Mouse (Mus musculus): Measurements from ENCODE around the gene Adap1.

DNA sequence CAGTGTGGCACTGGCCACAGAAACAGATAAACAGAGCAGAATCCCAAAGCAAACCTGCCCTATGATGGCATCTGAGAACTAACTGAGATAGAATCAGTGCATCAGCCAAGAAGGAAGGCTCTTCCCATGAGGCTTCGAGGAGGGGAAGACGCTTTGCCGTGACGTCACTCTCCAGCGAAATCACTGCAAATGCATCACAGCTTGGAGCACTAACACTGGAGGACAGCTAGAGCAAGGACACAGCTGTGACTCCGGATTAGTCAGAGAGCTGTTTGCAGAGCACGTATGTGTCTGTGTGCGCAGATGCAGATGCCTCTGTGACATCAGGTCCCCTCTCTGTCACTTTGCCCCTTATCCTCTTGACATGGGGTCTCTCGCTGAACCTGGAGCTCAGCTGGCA lies 13.6 kb downstream of the Adap1 start:
- TF ChIP-seq CTCF (IDR thresholded peaks at IDR 0.05; ENCODE audit: control insufficient read depth, insufficient read depth, insufficient replicate concordance, low read depth, low read length) (no peak), POLR2A (IDR thresholded peaks at IDR 0.05; ENCODE audit: control insufficient read depth, low read depth, low read length) (no peak)
